Comparison of ENCODE assay signal across 27 mouse cellular contexts in the genomic region with DNA sequence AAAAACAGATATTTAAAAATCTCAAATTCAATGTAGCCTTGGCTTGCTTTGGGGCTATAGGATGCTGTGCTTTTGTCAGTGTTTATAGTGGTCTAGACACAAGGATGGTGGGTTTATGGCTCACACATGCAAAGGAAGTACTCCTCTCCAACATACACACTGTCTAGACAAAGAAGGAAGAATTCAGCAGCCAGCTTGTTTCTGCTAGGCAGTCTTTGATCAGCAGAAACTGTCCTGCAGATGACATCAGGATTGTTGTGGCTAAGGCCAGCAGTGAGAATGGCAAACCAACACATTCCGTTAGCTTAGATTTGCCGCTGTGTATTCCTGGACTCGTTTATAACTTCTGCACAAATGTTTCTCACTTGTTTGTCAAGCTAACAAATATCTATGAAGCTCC.
DNase-seq lines count a peak whose midpoint lies in the region; ATAC-seq and TF ChIP-seq lines count a peak whose summit lies in the region.
"Had no signal": no experiment of that assay in that cellular context is flagged by ENCODE, and none has a peak within 500 bp of the region (broad histone marks: within the 10 kb centered on the region; RNA-seq: fewer than 3 reads in every experiment).

No protein-coding gene starts in this region.

- no peak overlapping the region for H3K9ac ChIP-seq in heart, embryonic 12.5 days
- H3K9ac ChIP-seq in heart, postnatal 0 days (replicated peaks; ENCODE audit: low read depth, low read length): no peak overlapping the region
- H3K9ac ChIP-seq: embryonic facial prominence, embryonic 15.5 days; forebrain, embryonic 13.5 days; intestine, embryonic 15.5 days; liver, embryonic 12.5 days; liver, postnatal 0 days; midbrain, embryonic 15.5 days had no signal

- H3K27me3 ChIP-seq in heart, embryonic 12.5 days (replicated peaks): no peaks in the 10 kb centered on the region
- H3K27me3 ChIP-seq in heart, postnatal 0 days (ENCODE audit: control insufficient read depth, insufficient read depth, low read length): no peaks in the 10 kb centered on the region
- H3K27me3 ChIP-seq: embryonic facial prominence, embryonic 15.5 days; forebrain, embryonic 13.5 days; intestine, embryonic 15.5 days; liver, embryonic 12.5 days; midbrain, embryonic 15.5 days had no signal

- no peak for ATAC-seq in heart, embryonic 12.5 days (ENCODE audit: insufficient number of reproducible peaks, low FRiP score)
- ATAC-seq in heart, postnatal 0 days (ENCODE audit: insufficient read depth, low read depth): no peak
- ATAC-seq: activated CD4-positive, CD25-positive, alpha-beta regulatory T cell, adult 4 months; forebrain, embryonic 13.5 days; hindbrain, postnatal 0 days; intestine, embryonic 15.5 days; liver, embryonic 12.5 days; liver, postnatal 0 days; midbrain, embryonic 15.5 days had no signal

- no peaks in the 10 kb centered on the region for H3K9me3 ChIP-seq in heart, embryonic 12.5 days (replicated peaks)
- no peaks in the 10 kb centered on the region for H3K9me3 ChIP-seq in heart, postnatal 0 days (replicated peaks; ENCODE audit: control insufficient read depth, low read length)
- H3K9me3 ChIP-seq: embryonic facial prominence, embryonic 15.5 days; forebrain, embryonic 13.5 days; intestine, embryonic 15.5 days; liver, embryonic 12.5 days; midbrain, embryonic 10.5 days; midbrain, embryonic 15.5 days had no signal

- no peak for TF ChIP-seq EP300 in heart, postnatal 0 days (IDR thresholded peaks at IDR 0.05; ENCODE audit: low read depth)

- no peaks in the 10 kb centered on the region for H3K36me3 ChIP-seq in heart, embryonic 12.5 days
- H3K36me3 ChIP-seq in heart, postnatal 0 days (replicated peaks; ENCODE audit: control insufficient read depth, insufficient read depth, low read length): no peaks in the 10 kb centered on the region
- H3K36me3 ChIP-seq: embryonic facial prominence, embryonic 15.5 days; intestine, embryonic 15.5 days; liver, embryonic 12.5 days; midbrain, embryonic 10.5 days; midbrain, embryonic 15.5 days had no signal

- peaks cover 10% of the 10 kb centered on the region for H3K4me1 ChIP-seq in heart, embryonic 12.5 days (replicated peaks)
- peaks cover 6% of the 10 kb centered on the region; the same call in 1 of the 2 replicates for H3K4me1 ChIP-seq in heart, postnatal 0 days (ENCODE audit: control insufficient read depth, insufficient read depth)
- H3K4me1 ChIP-seq in embryonic fibroblast, embryonic 13.5 days (ENCODE audit: control insufficient read depth, insufficient read depth, low read length): peaks cover 10% of the 10 kb centered on the region
- H3K4me1 ChIP-seq: embryonic facial prominence, embryonic 15.5 days; forebrain, embryonic 13.5 days; intestine, embryonic 15.5 days; liver, embryonic 12.5 days; midbrain, embryonic 10.5 days; midbrain, embryonic 15.5 days had no signal

- intact Hi-C loops in left cerebral cortex, adult 2 months (cut with DNase I): no loop called here

- DNase-seq in heart, adult 8-10 months (ENCODE audit: low spot score): no peak
- DNase-seq in heart, postnatal 0 days (ENCODE audit: low spot score): no peak
- no peak for DNase-seq in heart, adult 18-20 months
- DNase-seq in 3T3-L1 (ENCODE audit: low read depth, low spot score): peak; percentile 42
- DNase-seq in left cerebral cortex, adult 2 months (ENCODE audit: extremely low spot score in 1 of 2, low spot score in 2 of 2): no peak
- DNase-seq: B cell, adult 2 months; cerebellum, adult 18-20 months; cerebellum, postnatal 10 days; gastrocnemius, postnatal 10 days; kidney, adult 8-10 months; kidney, postnatal 4 days; left cerebral cortex, postnatal 4 days; liver, postnatal 0 days; right cerebral cortex, adult 18-20 months; spleen, adult 18-20 months; thymus, postnatal 14 days had no signal

- TF ChIP-seq POLR2A in embryonic fibroblast, embryonic 13.5 days (IDR thresholded peaks at IDR 0.05; ENCODE audit: low read depth, low read length): no peak

- 74% methylated on average over 3 of the region's 3 CpGs for WGBS in heart, embryonic 12.5 days
- WGBS in heart, postnatal 0 days: 59% methylated on average over 3 of the region's 3 CpGs

- no peak overlapping the region for H3K4me3 ChIP-seq in heart, embryonic 12.5 days
- H3K4me3 ChIP-seq in heart, postnatal 0 days (ENCODE audit: low read depth, low read length): no peak overlapping the region
- H3K4me3 ChIP-seq in embryonic fibroblast, embryonic 13.5 days (ENCODE audit: insufficient read depth, low read length): no peak overlapping the region
- H3K4me3 ChIP-seq in left cerebral cortex, adult 2 months: no peak overlapping the region
- H3K4me3 ChIP-seq: embryonic facial prominence, embryonic 15.5 days; forebrain, embryonic 13.5 days; intestine, embryonic 15.5 days; liver, embryonic 12.5 days; midbrain, embryonic 10.5 days; midbrain, embryonic 15.5 days had no signal

- no peak for TF ChIP-seq CTCF in heart, postnatal 0 days (IDR thresholded peaks at IDR 0.05; ENCODE audit: low read depth)
- no peak for TF ChIP-seq CTCF in embryonic fibroblast, embryonic 13.5 days (IDR thresholded peaks at IDR 0.05; ENCODE audit: borderline replicate concordance, insufficient read depth, low read length)
- no peak for TF ChIP-seq CTCF in left cerebral cortex, adult 2 months (IDR thresholded peaks at IDR 0.05)

- peak overlapping the region; percentile 83 for H3K27ac ChIP-seq in heart, embryonic 12.5 days (ENCODE audit: poor library complexity, severe bottlenecking)
- H3K27ac ChIP-seq in heart, postnatal 0 days (ENCODE audit: low read depth): peak overlapping the region; percentile 81
- H3K27ac ChIP-seq in embryonic fibroblast, embryonic 13.5 days (ENCODE audit: insufficient read depth, low read length): peak overlapping the region; percentile 82
- no peak overlapping the region for H3K27ac ChIP-seq in left cerebral cortex, adult 2 months
- H3K27ac ChIP-seq: embryonic facial prominence, embryonic 15.5 days; forebrain, embryonic 13.5 days; hindbrain, postnatal 0 days; intestine, embryonic 15.5 days; kidney, postnatal 0 days; liver, embryonic 12.5 days; midbrain, embryonic 10.5 days; midbrain, embryonic 15.5 days had no signal

- H3K4me2 ChIP-seq in heart, embryonic 12.5 days: no peak overlapping the region
- H3K4me2 ChIP-seq in heart, postnatal 0 days (ENCODE audit: low read depth, low read length): no peak overlapping the region
- H3K4me2 ChIP-seq: embryonic facial prominence, embryonic 15.5 days; forebrain, embryonic 13.5 days; intestine, embryonic 15.5 days; liver, embryonic 12.5 days; midbrain, embryonic 15.5 days had no signal
